Mouse (Mus musculus) thymus, adult 2 months (tissue): ENCODE measurements around the gene Kank2. TPM values are rescaled to one million over a fixed set of nuclear protein-coding genes. Genes with fewer than 3 reads are reported as not detected.
"Not testable (repeated sequence)": the region's sequence is repeated elsewhere in the genome, so short reads cannot be mapped to it uniquely, and the experiment has no call there.

Experiments used
- DNase-seq: peaks from one replicate; pipeline ENCODE4 v3.0.0; 2021
- H3K27ac ChIP-seq: fragments of 200-500 bp; 2 replicates; pipeline ENCODE4 v1.5.1; 2012; ENCODE audit warnings: low read length, control low read depth; ENCODE audit not compliant: control insufficient read depth, insufficient read depth
- H3K27me3 ChIP-seq: fragments of 200-500 bp; 2 replicates; pipeline ENCODE4 v1.6.1; 2012; ENCODE audit warnings: mild to moderate bottlenecking, low read length, moderate library complexity, mixed read lengths; ENCODE audit not compliant: control insufficient read depth, insufficient read depth
- H3K36me3 ChIP-seq: fragments of 200-500 bp; 2 replicates; pipeline ENCODE4 v1.6.1; 2012; ENCODE audit warnings: mild to moderate bottlenecking, low read length, moderate library complexity; ENCODE audit not compliant: control insufficient read depth, insufficient read depth
- H3K4me1 ChIP-seq: fragments of 200-500 bp; replicated peaks from 2 replicates; pipeline ENCODE4 v1.6.1; 2012; ENCODE audit warnings: low read length; ENCODE audit not compliant: control insufficient read depth, insufficient read depth
- H3K4me3 ChIP-seq: fragments of 200-500 bp; 2 replicates; pipeline ENCODE4 v1.5.1; 2012; ENCODE audit warnings: mild to moderate bottlenecking, low read length, control low read depth, moderate library complexity; ENCODE audit not compliant: control insufficient read depth, insufficient read depth
- CTCF ChIP-seq: fragments of 200-500 bp; IDR thresholded peaks from 2 replicates; pipeline ENCODE4 v1.5.1; 2012; ENCODE audit warnings: mild to moderate bottlenecking, control low read depth, low read length, moderate library complexity, borderline replicate concordance; ENCODE audit not compliant: control insufficient read depth, poor library complexity, insufficient read depth; ENCODE audit errors: extremely low read depth
- POLR2A ChIP-seq: fragments of 200-500 bp; IDR thresholded peaks from 2 replicates; pipeline ENCODE4 v1.6.1; 2012; ENCODE audit warnings: mild to moderate bottlenecking, low read length, control low read depth, moderate library complexity; ENCODE audit not compliant: control insufficient read depth, poor library complexity, insufficient read depth; ENCODE audit errors: extremely low read depth
- WGBS: fragments of 180-500 bp; shearing (Covaris S2); methylation state at CpG from one replicate; pipeline ENCODE4 v1.1.7; 2018; 5-methylcytosine and 5-hydroxymethylcytosine counted together
- polyA plus RNA-seq: library from polyadenylated mRNA; depleted of rRNA; stranded (reverse); fragments of >200 nt; gene quantifications from 2 replicates; pipeline ENCODE4 v1.2.3, GENCODE M21; 2012

Gene Kank2
- polyA plus RNA-seq, 1 experiment: 12.6 TPM

GRCm38 (mm10) chr9:21795579-21795978 is 3.0 kb downstream of the Kank2 start:
- Histone ChIP-seq H3K4me1 (peaks cover 10% of the 10 kb centered on the region), H3K27me3 (no peaks in the 10 kb centered on the region), H3K27ac (no peak overlapping the region), H3K4me3 (no peak overlapping the region), H3K36me3 (no peaks in the 10 kb centered on the region)
- 98% methylated on average over 5 of the region's 5 CpGs for WGBS
- no peak for DNase-seq
- TF ChIP-seq POLR2A (no peak), CTCF (no peak)

DNA sequence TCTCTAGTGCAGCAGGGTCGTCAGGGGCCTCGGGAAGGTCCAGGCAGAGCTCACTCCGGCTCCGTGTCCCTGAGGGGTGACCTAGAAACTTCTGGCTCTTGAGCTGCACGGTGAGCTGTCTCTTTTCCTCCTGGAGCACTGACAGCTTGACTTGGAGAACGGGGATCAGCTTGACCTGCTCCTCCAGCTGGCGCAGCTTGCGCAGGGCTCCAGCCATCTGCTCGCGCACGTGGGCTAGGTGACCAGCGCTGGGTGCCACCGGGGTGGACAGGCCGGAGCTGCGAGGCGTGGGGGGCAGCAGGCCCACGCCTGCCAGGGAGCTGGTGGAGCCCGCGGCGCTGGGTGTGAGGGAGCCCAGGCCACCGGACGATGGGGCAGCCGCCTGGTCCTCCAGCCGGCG is 3.6 kb downstream of the Kank2 start:
- TF ChIP-seq CTCF: no peak
- TF ChIP-seq POLR2A: no peak
- H3K4me1 ChIP-seq: peaks cover 10% of the 10 kb centered on the region
- DNase-seq: no peak
- no peaks in the 10 kb centered on the region for H3K27me3 ChIP-seq
- H3K4me3 ChIP-seq: no peak overlapping the region
- H3K27ac ChIP-seq: no peak overlapping the region
- no peaks in the 10 kb centered on the region for H3K36me3 ChIP-seq
- 98% methylated on average over 25 of the region's 25 CpGs for WGBS

GRCm38 (mm10) chr9:21794344-21794834 is 4.2 kb downstream of the Kank2 start:
- Histone ChIP-seq H3K4me1 (peaks cover 10% of the 10 kb centered on the region), H3K27me3 (no peaks in the 10 kb centered on the region), H3K36me3 (no peaks in the 10 kb centered on the region), H3K27ac (no peak overlapping the region), H3K4me3 (no peak overlapping the region)
- TF ChIP-seq POLR2A: no peak
- no peak for TF ChIP-seq CTCF
- 97% methylated on average over 18 of the region's 18 CpGs for WGBS
- DNase-seq: no peak

DNA sequence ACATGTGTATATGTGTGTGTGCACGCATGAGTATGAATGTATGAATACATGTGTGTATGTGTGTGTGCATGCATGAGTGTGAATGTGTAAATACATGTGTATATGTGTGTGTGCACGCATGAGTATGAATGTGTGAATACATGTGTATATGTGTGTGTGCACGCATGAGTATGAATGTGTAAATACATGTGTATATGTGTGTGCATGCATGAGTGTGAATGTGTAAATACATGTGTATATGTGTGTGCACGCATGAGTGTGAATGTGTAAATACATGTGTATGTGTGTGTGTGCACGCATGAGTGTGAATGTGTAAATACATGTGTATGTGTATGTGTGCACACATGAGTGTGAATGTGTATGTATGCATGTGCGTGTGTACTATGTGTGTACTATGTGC is 5.0 kb downstream of the Kank2 start:
- not testable (repeated sequence) for H3K27me3 ChIP-seq, DNase-seq, H3K4me3 ChIP-seq, H3K27ac ChIP-seq, H3K4me1 ChIP-seq, H3K36me3 ChIP-seq
- WGBS: 97% methylated on average over 6 of the region's 6 CpGs

DNA sequence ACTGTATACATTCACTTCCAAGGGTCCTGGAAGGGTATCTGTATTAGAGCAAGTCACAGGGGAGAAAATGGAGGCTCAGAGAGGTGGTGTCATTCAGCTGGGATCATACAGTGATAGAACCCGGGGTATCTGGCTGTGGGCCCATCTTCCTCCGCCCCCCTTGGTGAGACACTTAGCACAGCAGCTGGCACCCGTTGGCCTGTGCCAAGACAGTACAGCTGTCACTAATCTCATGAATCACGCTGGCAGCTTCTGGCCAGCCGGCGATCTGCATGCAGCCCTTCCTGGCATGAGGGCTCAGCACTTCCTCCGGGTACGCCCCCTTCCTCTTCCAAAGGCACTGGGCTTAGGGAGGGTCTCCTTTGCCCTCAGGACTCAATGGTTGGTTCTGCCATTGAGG is 5.9 kb downstream of the Kank2 start:
- Histone ChIP-seq H3K27ac (no peak overlapping the region), H3K36me3 (no peaks in the 10 kb centered on the region), H3K4me1 (peaks cover 2% of the 10 kb centered on the region; the same call in 1 of the 2 replicates), H3K27me3 (no peaks in the 10 kb centered on the region), H3K4me3 (no peak overlapping the region)
- no peak for TF ChIP-seq CTCF
- no peak for TF ChIP-seq POLR2A
- 20% methylated on average over 8 of the region's 8 CpGs for WGBS
- no peak for DNase-seq

- no peak for TF ChIP-seq POLR2A
- TF ChIP-seq CTCF: no peak
- Histone ChIP-seq H3K27ac (no peak overlapping the region), H3K27me3 (no peaks in the 10 kb centered on the region), H3K36me3 (no peaks in the 10 kb centered on the region), H3K4me3 (no peak overlapping the region), H3K4me1 (no peaks in the 10 kb centered on the region; the same call in 1 of the 2 replicates)
- no peak for DNase-seq
- 92% methylated on average over 8 of the region's 8 CpGs for WGBS
Measured at GRCm38 (mm10) chr9:21791861-21792260, 6.7 kb downstream of the Kank2 start.

- Histone ChIP-seq H3K27me3 (no peaks in the 10 kb centered on the region), H3K4me3 (no peak overlapping the region), H3K36me3 (no peaks in the 10 kb centered on the region), H3K27ac (no peak overlapping the region), H3K4me1 (no peaks in the 10 kb centered on the region)
- TF ChIP-seq POLR2A (no peak), CTCF (no peak)
- no peak for DNase-seq
- WGBS: 91% methylated on average over 9 of the region's 9 CpGs
Measured at GRCm38 (mm10) chr9:21788234-21788633, 10.3 kb downstream of the Kank2 start.
